Comparison of ENCODE assay signal across 19 mouse cellular contexts in the genomic region with DNA sequence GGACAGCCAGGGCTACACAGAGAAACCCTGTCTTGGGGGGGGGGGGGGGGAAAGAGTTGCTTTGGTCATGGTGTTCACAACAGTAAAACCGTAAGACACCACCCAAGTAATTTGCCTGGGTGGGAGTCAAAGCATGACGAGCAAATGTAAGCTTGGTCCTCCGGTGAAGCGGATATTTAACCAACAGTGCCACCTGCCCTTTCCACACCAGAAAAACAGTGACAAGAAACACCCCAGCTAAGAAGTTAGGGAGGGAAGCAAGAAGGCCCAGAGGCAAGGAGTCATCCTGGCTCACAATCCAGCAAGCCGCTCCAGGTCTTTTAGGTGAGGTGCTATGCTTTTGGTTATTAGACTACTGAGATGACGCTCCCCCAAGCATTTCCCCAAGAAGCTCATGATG. TPM values are rescaled to one million over a fixed set of nuclear protein-coding genes. Genes with fewer than 3 reads are reported as not detected.
"Had no signal": no experiment of that assay in that cellular context is flagged by ENCODE, and none has a peak within 500 bp of the region (broad histone marks: within the 10 kb centered on the region; RNA-seq: fewer than 3 reads in every experiment).

No protein-coding gene starts in this region.

- H3K4me1 ChIP-seq: lung, embryonic 15.5 days; megakaryocyte, embryonic 14.5 days; stomach, embryonic 15.5 days had no signal

- ATAC-seq: lung, postnatal 0 days; midbrain, embryonic 13.5 days; midbrain, embryonic 15.5 days had no signal

- H3K4me3 ChIP-seq: lung, embryonic 15.5 days; megakaryocyte, embryonic 14.5 days; midbrain, embryonic 13.5 days; midbrain, embryonic 15.5 days; neural tube, embryonic 12.5 days; stomach, embryonic 15.5 days had no signal

- H3K27ac ChIP-seq: lung, embryonic 15.5 days; macrophage; midbrain, embryonic 13.5 days; midbrain, embryonic 15.5 days; neural tube, embryonic 12.5 days; stomach, embryonic 15.5 days; stomach, postnatal 0 days had no signal

- H3K9me3 ChIP-seq: lung, embryonic 15.5 days; megakaryocyte, embryonic 14.5 days; midbrain, embryonic 13.5 days; midbrain, embryonic 15.5 days; neural tube, embryonic 12.5 days; stomach, embryonic 15.5 days had no signal

- H3K9ac ChIP-seq: lung, embryonic 15.5 days; midbrain, embryonic 13.5 days; midbrain, embryonic 15.5 days; neural tube, embryonic 12.5 days; stomach, embryonic 15.5 days had no signal

- H3K4me2 ChIP-seq: lung, embryonic 15.5 days; midbrain, embryonic 11.5 days; midbrain, embryonic 13.5 days; midbrain, embryonic 15.5 days; neural tube, embryonic 12.5 days; stomach, embryonic 15.5 days had no signal

- DNase-seq: lung, adult 2 months; lung, postnatal 14 days; lung, postnatal 36 days; right cerebral cortex, postnatal 14 days; thymus, adult 2 months; thymus, postnatal 25 days; thymus, postnatal 4 days had no signal

- H3K27me3 ChIP-seq: lung, embryonic 15.5 days; midbrain, embryonic 13.5 days; midbrain, embryonic 15.5 days; neural tube, embryonic 12.5 days; stomach, embryonic 15.5 days had no signal

- H3K36me3 ChIP-seq: lung, embryonic 15.5 days; midbrain, embryonic 13.5 days; midbrain, embryonic 15.5 days; neural tube, embryonic 12.5 days; stomach, embryonic 15.5 days had no signal

RNA-seq across cellular contexts. Expression of gene Coro2b, which starts 19.9 kb away (rescaled TPM):
- total RNA-seq: monocyte, adult 5-6 weeks; neutrophil, adult 5-6 weeks had no signal
